In genomic region chr16:42782091-42782679, GRCm38 (mm10) we compare ENCODE assay signal across 8 mouse cellular contexts.
DNase-seq lines count a peak whose midpoint lies in the region; ATAC-seq and TF ChIP-seq lines count a peak whose summit lies in the region.

No protein-coding gene starts in this region.

- no peak overlapping the region for H3K9ac ChIP-seq in liver, embryonic 11.5 days (ENCODE audit: low read depth, low read length)
- peak overlapping the region; percentile 15 for H3K9ac ChIP-seq in heart, embryonic 13.5 days
- no peak overlapping the region for H3K9ac ChIP-seq in kidney, postnatal 0 days (ENCODE audit: low read depth, low read length)
- H3K9ac ChIP-seq in lung, embryonic 15.5 days = no peak overlapping the region

- H3K9me3 ChIP-seq in liver, embryonic 11.5 days (ENCODE audit: control insufficient read depth, low read length) = no peaks in the 10 kb centered on the region
- H3K9me3 ChIP-seq in heart, embryonic 13.5 days = no peaks in the 10 kb centered on the region
- H3K9me3 ChIP-seq in kidney, postnatal 0 days (replicated peaks; ENCODE audit: low read length) = no peaks in the 10 kb centered on the region
- no peaks in the 10 kb centered on the region for H3K9me3 ChIP-seq in lung, embryonic 15.5 days

- H3K4me1 ChIP-seq in liver, embryonic 11.5 days (replicated peaks; ENCODE audit: control insufficient read depth, insufficient read depth, low read length) = no peaks in the 10 kb centered on the region
- H3K4me1 ChIP-seq in heart, embryonic 13.5 days = peaks cover 27% of the 10 kb centered on the region
- no peaks in the 10 kb centered on the region for H3K4me1 ChIP-seq in kidney, postnatal 0 days (replicated peaks; ENCODE audit: insufficient read depth, low read length)
- H3K4me1 ChIP-seq in lung, embryonic 15.5 days = peaks cover 9% of the 10 kb centered on the region; the same call in 1 of the 2 replicates

- no peak overlapping the region for H3K27ac ChIP-seq in liver, embryonic 11.5 days (ENCODE audit: low read depth, low read length)
- peak overlapping the region; percentile 87 for H3K27ac ChIP-seq in heart, embryonic 13.5 days (replicated peaks)
- H3K27ac ChIP-seq in kidney, postnatal 0 days = no peak overlapping the region
- H3K27ac ChIP-seq in lung, embryonic 15.5 days = peak overlapping the region; percentile 41

- DNase-seq in liver, embryonic 11.5 days (ENCODE audit: low spot score) = no peak
- DNase-seq in liver = no peak
- peak; percentile 79 for DNase-seq in embryo, embryonic 9.5 days (ENCODE audit: extremely low spot score)
- DNase-seq in kidney, postnatal 0 days (ENCODE audit: low spot score) = peak; percentile 94
- peak; percentile 68 for DNase-seq in right cerebral cortex, adult 18-20 months
- no peak for DNase-seq in urinary bladder, adult 18-20 months (ENCODE audit: low spot score in 2 of 2)

- 0 out of 2 replicates have a peak, but pooled peaks have one; percentile 34 for ATAC-seq in liver, embryonic 11.5 days (replicated peaks; ENCODE audit: low FRiP score)
- no peak for ATAC-seq in heart, embryonic 13.5 days (ENCODE audit: extremely low read depth, insufficient number of reproducible peaks, low FRiP score, low TSS enrichment)
- peak; percentile 57; the same call in 1 of the 2 replicates for ATAC-seq in kidney, postnatal 0 days (replicated peaks; ENCODE audit: low FRiP score, low read depth)
- ATAC-seq in lung, embryonic 15.5 days (ENCODE audit: borderline replicate concordance, extremely low read depth, low FRiP score, low TSS enrichment) = peak; percentile 50; the same call in 1 of the 2 replicates

- peak; percentile 76 for TF ChIP-seq CTCF in kidney, postnatal 0 days (IDR thresholded peaks at IDR 0.05; ENCODE audit: low read depth)

- no peaks in the 10 kb centered on the region for H3K27me3 ChIP-seq in liver, embryonic 11.5 days (replicated peaks; ENCODE audit: control insufficient read depth, insufficient read depth, low read length)
- H3K27me3 ChIP-seq in heart, embryonic 13.5 days (replicated peaks) = no peaks in the 10 kb centered on the region
- no peaks in the 10 kb centered on the region for H3K27me3 ChIP-seq in kidney, postnatal 0 days (ENCODE audit: insufficient read depth, low read length)
- no peaks in the 10 kb centered on the region for H3K27me3 ChIP-seq in lung, embryonic 15.5 days

- H3K4me3 ChIP-seq in liver, embryonic 11.5 days (ENCODE audit: low read depth, low read length) = no peak overlapping the region
- H3K4me3 ChIP-seq in heart, embryonic 13.5 days = no peak overlapping the region
- H3K4me3 ChIP-seq in kidney, postnatal 0 days (replicated peaks; ENCODE audit: low read depth, low read length) = no peak overlapping the region
- no peak overlapping the region for H3K4me3 ChIP-seq in lung, embryonic 15.5 days

- peak overlapping the region; percentile 23 for H3K4me2 ChIP-seq in liver, embryonic 11.5 days
- H3K4me2 ChIP-seq in heart, embryonic 13.5 days = peak overlapping the region; percentile 55
- peak overlapping the region; percentile 33 for H3K4me2 ChIP-seq in kidney, postnatal 0 days (ENCODE audit: low read length)
- H3K4me2 ChIP-seq in lung, embryonic 15.5 days = no peak overlapping the region

- 8% methylated on average over 5 of the region's 5 CpGs for WGBS in liver, embryonic 11.5 days
- 3% methylated on average over 5 of the region's 5 CpGs for WGBS in heart, embryonic 13.5 days
- WGBS in kidney, postnatal 0 days = 2% methylated on average over 5 of the region's 5 CpGs
- WGBS in lung, embryonic 15.5 days = 7% methylated on average over 5 of the region's 5 CpGs

- H3K36me3 ChIP-seq in liver, embryonic 11.5 days (ENCODE audit: control insufficient read depth, insufficient read depth, low read length) = no peaks in the 10 kb centered on the region
- no peaks in the 10 kb centered on the region for H3K36me3 ChIP-seq in heart, embryonic 13.5 days
- no peaks in the 10 kb centered on the region for H3K36me3 ChIP-seq in kidney, postnatal 0 days (ENCODE audit: insufficient read depth, low read length)
- H3K36me3 ChIP-seq in lung, embryonic 15.5 days = no peaks in the 10 kb centered on the region

Comparison
In these comparisons a context has a peak if more than half of its experiments do, and no peak if none do; other contexts are left out.
1. DNase-seq: peak in embryo, embryonic 9.5 days (single experiment), kidney, postnatal 0 days (single experiment) and right cerebral cortex, adult 18-20 months (single experiment); none in liver, embryonic 11.5 days (single experiment), liver (single experiment) and urinary bladder, adult 18-20 months (0 of 2).
2. H3K27ac ChIP-seq: peak in heart, embryonic 13.5 days (single experiment) and lung, embryonic 15.5 days (single experiment); none in liver, embryonic 11.5 days (single experiment) and kidney, postnatal 0 days (single experiment).